Mouse (Mus musculus) heart, postnatal 25 days (tissue): ENCODE measurements around the gene Pkmyt1. TPM values are rescaled to one million over a fixed set of nuclear protein-coding genes. Genes with fewer than 3 reads are reported as not detected.
A peak's percentile ranks its signal among the peaks of the same experiment; 100 is the strongest.
"Not testable (repeated sequence)": the region's sequence is repeated elsewhere in the genome, so short reads cannot be mapped to it uniquely, and the experiment has no call there.

ENCODE experiments used
- DNase-seq: peaks from one replicate; pipeline ENCODE4 v3.0.0; 2022; ENCODE audit warnings: low spot score
- intact Hi-C: fragments of 180-260 bp; cut with DNase I; formaldehyde crosslinking; loops from one replicate; pipeline ENCODE4 v1.15.1; 2025
- total RNA-seq, 2 experiments: library from RNA; stranded (reverse); gene quantifications; 2 replicates each; pipeline ENCODE4 v1.2.3; 2021

Gene Pkmyt1
- total RNA-seq, 2 experiments from 2014 or later = 1.4 to 1.5 TPM

DNA sequence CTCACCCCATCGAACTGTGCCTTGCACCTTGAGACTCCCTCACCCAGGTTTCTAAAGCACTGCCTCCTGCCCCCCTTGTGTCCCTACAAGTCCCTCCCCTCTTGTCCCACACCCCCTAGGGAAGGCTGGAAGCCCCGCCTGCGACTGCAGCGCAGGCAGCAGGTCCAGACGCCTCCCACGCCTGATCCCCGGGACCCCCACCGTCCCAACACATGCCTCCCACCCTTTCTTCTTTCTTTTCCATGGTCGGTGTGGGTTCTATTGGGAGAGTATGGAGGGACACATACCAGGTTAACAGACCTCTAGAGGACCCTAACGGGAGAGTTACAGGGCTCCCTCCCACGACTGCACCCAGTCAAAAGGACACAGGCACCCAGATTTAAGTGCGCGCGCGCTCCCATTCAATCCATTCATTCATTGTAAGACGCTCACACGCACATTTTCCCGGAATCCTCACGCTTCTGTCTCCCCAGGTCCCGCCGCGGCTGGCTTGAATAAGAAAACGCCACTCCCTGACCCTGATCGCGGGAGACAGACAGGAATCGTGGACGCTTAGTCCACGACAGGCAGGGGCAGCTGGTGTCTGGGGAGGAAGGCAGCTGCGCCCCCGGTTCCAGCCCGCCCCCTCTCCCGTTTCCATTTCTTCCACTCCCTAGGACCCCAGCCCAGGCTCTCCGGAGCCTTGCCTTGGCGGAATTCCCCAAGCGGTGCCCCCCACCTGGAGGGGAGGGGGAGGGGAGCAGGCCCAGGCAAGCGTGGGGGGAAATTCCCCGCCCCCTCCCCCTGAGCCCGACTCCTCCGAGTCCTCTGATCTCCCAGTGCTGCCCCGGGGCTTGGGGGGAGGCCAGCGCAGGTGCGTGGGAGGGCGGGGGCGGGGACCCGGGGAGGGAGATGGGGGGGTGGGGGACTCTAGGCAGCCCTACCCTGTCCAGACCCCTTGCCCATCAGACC is 19.4 kb downstream of the Pkmyt1 start, which contains the start of gene Kremen2:
Kremen2 (minus strand) TSS at position 533 of the 951 bp plus-strand sequence.
- intact Hi-C loops = loop anchor here (5.0 kb wide), 2 partner anchors 42 to 97 kb away; partner anchors contain the start of genes Flywch2, Prss32 and Prss41
- DNase-seq = no peak

DNA sequence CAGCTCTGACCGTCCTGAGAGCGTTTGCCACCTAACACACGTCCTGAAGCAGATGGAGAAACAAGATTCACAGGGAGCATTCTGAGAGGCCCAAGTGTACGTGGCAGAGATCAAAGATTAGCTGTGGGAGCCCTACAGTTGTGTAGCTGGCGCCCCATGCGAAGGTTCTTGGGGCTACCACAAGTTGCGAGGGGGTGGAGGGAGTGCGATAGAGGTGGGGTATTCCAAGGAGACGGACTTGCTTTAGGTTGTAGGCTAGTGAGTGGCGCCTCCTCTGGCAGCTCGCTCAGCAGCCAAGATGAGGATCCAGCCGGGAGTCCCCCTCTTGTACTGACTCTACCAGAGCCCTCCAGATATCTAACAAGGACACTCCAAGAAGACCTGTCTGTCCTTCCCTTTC is 20.2 kb downstream of the Pkmyt1 start:
- intact Hi-C loops = loop anchor here (5.0 kb wide), 2 partner anchors 41 to 96 kb away; partner anchors contain the start of genes Flywch2, Prss32 and Prss41
- DNase-seq = no peak

- DNase-seq = no peak
- intact Hi-C loops = loop anchor here (5.0 kb wide), 2 partner anchors 41 to 96 kb away; partner anchors contain the start of genes Flywch2, Prss32 and Prss41
These were observed 20.6 kb downstream of the Pkmyt1 start for GRCm38 (mm10) chr17:23746767-23747166.

GRCm38 (mm10) chr17:23747471-23747870 is 21.3 kb downstream of the Pkmyt1 start:
- intact Hi-C loops = loop anchor here (5.0 kb wide), 2 partner anchors 40 to 95 kb away; partner anchors contain the start of genes Flywch2, Prss32 and Prss41
- no peak for DNase-seq

DNA sequence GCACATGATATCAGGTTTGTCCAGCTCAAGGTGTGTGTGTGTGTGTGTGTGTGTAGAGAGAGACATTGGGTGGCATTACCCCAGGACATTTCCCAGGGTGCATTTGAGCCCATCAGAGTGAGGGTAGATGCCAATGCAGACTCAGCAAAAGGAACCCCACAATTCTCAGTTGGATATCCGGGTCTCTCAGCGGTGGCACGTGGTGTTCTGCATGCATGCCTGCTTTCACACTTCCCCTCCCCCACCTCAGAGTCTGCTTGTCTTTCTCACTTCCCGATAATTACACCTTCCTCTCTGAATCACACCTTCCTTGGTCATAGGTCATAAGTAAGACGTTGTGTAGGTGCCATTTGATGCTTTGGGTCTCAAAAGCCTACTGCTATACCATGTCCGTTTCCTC is 21.9 kb downstream of the Pkmyt1 start:
- intact Hi-C loops = loop anchor here (5.0 kb wide), 2 partner anchors 39 to 94 kb away; partner anchors contain the start of genes Flywch2, Prss32 and Prss41
- no peak for DNase-seq

DNA sequence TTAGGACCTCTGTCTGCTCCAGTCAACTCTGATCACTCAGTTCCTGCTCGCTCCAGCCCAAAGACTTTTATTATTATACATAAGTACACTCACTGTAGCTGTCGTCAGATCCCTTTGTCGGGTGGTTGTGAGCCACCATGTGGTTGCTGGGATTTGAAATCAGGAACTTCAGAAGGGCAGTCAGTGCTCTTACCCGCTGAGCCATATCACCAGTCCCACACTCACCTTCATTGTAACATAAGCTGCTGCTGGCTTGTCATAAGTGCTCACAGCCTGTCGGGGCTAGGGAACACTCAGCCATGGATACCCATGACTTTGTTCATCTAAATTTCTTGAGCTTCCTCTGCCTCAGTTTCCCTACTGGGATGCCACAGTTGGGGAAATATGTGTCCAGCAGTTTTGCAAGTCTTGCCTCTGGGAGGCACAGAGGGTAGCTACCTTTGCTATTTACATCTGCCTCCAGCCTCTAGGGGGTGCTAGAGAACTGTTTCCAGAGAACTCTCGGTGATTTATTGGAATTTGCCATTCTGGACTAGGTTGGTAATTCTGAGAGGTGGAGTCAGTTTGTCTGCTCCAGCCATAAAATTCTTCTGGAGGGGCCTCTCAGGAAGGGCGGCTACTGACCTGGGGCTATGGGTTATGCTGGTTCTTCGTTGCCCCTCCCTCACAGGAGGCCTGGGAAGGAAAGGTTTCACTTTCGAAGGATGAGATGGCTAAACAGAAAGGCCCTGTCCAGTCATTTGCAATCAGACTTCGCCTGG is 22.7 kb downstream of the Pkmyt1 start:
- intact Hi-C loops = loop anchor here (5.0 kb wide), 2 partner anchors 38 to 93 kb away; partner anchors contain the start of genes Flywch2, Prss32 and Prss41
- peak; percentile 48 for DNase-seq

- DNase-seq = no peak
- intact Hi-C loops = loop anchor here (5.0 kb wide), 2 partner anchors 38 to 93 kb away; partner anchors contain the start of genes Flywch2, Prss32 and Prss41
These were observed 23.5 kb downstream of the Pkmyt1 start for GRCm38 (mm10) chr17:23749400-23750191.

DNA sequence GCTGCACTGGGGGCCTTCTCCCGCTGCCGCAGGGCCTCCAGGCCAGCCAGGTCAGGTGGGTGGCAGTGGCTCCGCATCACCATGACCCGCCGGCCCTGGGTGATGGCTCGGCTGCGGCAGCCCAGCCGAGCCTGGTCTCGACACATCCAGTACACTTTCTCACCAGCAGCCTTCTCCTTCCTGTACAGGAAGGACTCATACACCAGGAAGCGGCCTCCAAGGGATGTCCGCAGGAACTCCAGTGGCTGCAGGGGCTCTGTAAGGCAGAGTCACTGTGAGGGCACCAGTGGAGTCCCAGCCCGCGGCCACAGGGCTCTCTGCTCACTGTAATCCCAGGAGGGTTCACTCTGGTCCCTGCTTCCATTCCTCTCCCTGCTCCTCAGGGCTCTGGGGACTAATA is 29.6 kb downstream of the Pkmyt1 start:
- DNase-seq = no peak
- intact Hi-C loops = no loop called here

DNA sequence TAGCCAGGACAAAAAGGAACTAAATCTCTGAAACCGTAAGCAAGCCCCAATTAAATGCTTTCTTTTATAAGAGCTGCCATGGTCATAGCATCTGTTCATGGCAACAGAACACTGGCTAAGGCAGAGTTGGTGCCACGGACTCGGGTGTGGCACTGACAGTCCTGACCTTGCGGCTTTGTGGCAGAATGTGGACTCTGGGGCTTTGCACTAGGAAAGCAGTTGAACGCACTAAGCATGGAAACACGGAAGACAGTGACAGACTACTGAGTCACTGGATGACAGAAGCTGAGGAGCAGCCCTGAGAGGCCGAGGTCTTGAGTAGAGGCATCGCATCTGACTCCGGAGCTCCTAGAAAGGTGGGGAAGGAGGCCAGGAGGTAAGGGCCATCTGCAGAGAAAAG is 31.4 kb downstream of the Pkmyt1 start:
- intact Hi-C loops = no loop called here
- no peak for DNase-seq

DNA sequence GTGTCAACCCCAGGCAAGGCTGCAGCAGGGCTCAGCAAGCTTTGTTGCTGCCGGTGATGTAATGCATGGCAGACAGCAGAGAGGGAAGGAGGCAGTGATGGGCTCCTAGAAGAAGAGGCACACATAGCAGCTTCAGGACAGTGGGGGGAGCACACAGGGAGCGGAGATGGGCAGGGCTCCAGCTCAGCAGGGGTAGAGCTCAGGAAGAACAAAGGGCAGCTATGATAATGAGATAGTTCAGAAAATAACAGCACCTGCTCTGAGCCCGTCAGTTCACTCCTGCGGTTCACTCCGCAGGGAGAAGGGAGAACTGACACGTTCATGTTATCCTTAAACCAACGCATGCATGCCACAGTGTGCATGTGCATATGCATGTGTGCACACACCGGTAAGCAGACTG is 32.7 kb downstream of the Pkmyt1 start:
- intact Hi-C loops = no loop called here
- no peak for DNase-seq

GRCm38 (mm10) chr17:23760231-23760630 is 34.1 kb downstream of the Pkmyt1 start:
- DNase-seq = no peak
- intact Hi-C loops = no loop called here

GRCm38 (mm10) chr17:23761155-23761554 is 35.0 kb downstream of the Pkmyt1 start:
- no peak for DNase-seq
- intact Hi-C loops = no loop called here

- DNase-seq = no peak
These were observed 36.8 kb downstream of the Pkmyt1 start for GRCm38 (mm10) chr17:23762976-23763375.

DNA sequence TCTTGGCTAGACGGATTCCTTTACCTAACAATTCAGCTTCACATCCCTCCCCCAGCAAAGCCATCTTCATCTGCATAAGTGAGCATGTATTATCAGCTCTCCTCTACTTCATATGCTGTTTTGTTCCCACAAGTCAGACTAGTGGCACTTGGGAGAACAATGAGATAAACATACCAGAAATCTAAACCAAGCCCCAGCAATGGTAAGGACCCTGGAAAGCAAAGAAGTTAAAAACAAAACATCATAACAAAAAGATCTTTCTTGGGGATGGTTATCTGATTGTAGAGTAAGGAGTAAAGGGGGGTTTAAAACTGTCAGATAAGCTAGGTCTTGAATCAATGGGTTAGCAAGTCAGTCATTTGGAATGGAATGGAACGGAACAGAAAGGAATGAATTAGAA is 44.4 kb downstream of the Pkmyt1 start:
- DNase-seq = no peak
- intact Hi-C loops = no loop called here

More at GRCm38 (mm10) chr17:23762976-23763375, 36.8 kb downstream of the Pkmyt1 start:
- intact Hi-C loops = no loop called here

DNA sequence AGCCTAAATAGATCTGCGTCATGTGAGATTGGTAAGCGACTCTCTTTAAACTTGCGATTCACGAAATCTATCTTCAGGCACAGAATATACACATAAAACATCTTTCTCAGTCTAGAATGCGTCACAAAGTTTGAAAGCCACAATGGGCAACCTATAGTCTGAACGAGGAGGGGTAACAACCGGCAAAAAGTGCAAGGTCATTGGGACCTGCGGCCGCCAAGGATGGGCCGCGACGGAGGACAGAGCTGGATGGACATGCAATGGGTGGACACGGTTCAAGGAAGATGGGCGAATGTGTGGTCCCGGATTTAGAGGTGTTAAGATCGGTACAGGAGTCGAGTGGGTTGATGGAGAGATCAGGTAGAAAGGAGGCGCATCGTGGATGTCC is 44.8 kb downstream of the Pkmyt1 start:
- intact Hi-C loops = no loop called here
- no peak for DNase-seq

GRCm38 (mm10) chr17:23771284-23772218 is 45.4 kb downstream of the Pkmyt1 start, which contains the start of gene Flywch1:
Gene Flywch1, minus strand, starts transcription at chr17:23771602.
- intact Hi-C loops = no loop called here
- peak; percentile 97 for DNase-seq

- not testable (repeated sequence) for DNase-seq
These were observed 46.1 kb downstream of the Pkmyt1 start for GRCm38 (mm10) chr17:23772219-23772556.

DNA sequence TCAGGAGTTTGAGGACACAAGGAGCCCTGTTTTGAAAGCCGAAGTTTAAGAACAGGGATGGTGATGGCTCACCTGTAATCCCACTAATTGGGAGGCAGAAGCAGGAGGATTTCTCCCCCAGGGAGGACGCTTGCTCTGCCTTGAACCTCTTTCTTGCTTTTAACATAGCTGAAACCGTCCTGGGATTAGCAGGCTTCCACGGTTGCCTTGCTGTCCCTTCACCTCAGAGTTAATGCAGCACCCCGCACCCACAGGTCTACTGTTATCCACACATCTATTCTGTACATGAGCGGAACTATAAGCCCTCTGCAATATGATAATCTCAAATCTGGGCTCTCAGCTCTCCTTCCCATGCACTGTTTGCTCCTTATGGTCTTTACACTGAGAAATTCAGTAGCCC is 47.5 kb downstream of the Pkmyt1 start:
- DNase-seq = no peak
- intact Hi-C loops = loop anchor here (1.0 kb wide), 1 partner anchor 187 kb away; no protein-coding TSS in a partner anchor

More at GRCm38 (mm10) chr17:23772219-23772556, 46.1 kb downstream of the Pkmyt1 start:
- intact Hi-C loops = not testable (repeated sequence)
